ENCODE assay signal across 15 mouse cellular contexts in genomic region chr5:62043678-62044077, GRCm38 (mm10).
"Had no signal": no experiment of that assay in that cellular context is flagged by ENCODE, and none has a peak within 500 bp of the region (broad histone marks: within the 10 kb centered on the region; RNA-seq: fewer than 3 reads in every experiment).

No protein-coding gene starts in this region.

- DNase-seq: kidney, adult 8-10 months; kidney, postnatal 25 days; lung, postnatal 14 days; thymus, adult 18-20 months; thymus, postnatal 14 days had no signal

- H3K36me3 ChIP-seq: limb, embryonic 10.5 days; liver, embryonic 12.5 days; lung, embryonic 15.5 days; midbrain, embryonic 15.5 days; neural tube, embryonic 12.5 days had no signal

- H3K9me3 ChIP-seq: limb, embryonic 10.5 days; liver, embryonic 12.5 days; lung, embryonic 15.5 days; midbrain, embryonic 15.5 days; neural tube, embryonic 12.5 days had no signal

- H3K27ac ChIP-seq: left cerebral cortex, adult 2 months; limb, embryonic 10.5 days; liver, embryonic 12.5 days; lung, embryonic 15.5 days; macrophage; midbrain, embryonic 15.5 days; neural tube, embryonic 12.5 days had no signal

- H3K4me1 ChIP-seq: limb, embryonic 10.5 days; liver, embryonic 12.5 days; lung, embryonic 15.5 days; megakaryocyte, embryonic 14.5 days; midbrain, embryonic 15.5 days; neural tube, embryonic 12.5 days had no signal

- ATAC-seq: intestine, postnatal 0 days; liver, embryonic 12.5 days; midbrain, embryonic 15.5 days had no signal

- H3K4me3 ChIP-seq: left cerebral cortex, adult 2 months; limb, embryonic 10.5 days; liver, embryonic 12.5 days; lung, embryonic 15.5 days; megakaryocyte, embryonic 14.5 days; midbrain, embryonic 15.5 days; neural tube, embryonic 12.5 days had no signal

- H3K27me3 ChIP-seq: liver, embryonic 12.5 days; lung, embryonic 15.5 days; megakaryocyte, embryonic 14.5 days; midbrain, embryonic 15.5 days; neural tube, embryonic 12.5 days had no signal

- H3K9ac ChIP-seq: liver, embryonic 12.5 days; lung, embryonic 15.5 days; midbrain, embryonic 15.5 days; neural tube, embryonic 12.5 days had no signal

- H3K4me2 ChIP-seq: liver, embryonic 12.5 days; lung, embryonic 15.5 days; midbrain, embryonic 11.5 days; midbrain, embryonic 15.5 days; neural tube, embryonic 12.5 days had no signal
